Mouse (Mus musculus): ENCODE measurements around the gene Vmn1r84. TPM values are rescaled to one million over a fixed set of nuclear protein-coding genes. Genes with fewer than 3 reads are reported as not detected.

The Vmn1r84 gene
- not detected for polyA plus RNA-seq (2012; fragmentation: generic; extraction: Trizol)

GRCm38 (mm10) chr7:12369173-12369572, at the start of gene Vmn1r84:
Gene Vmn1r84, minus strand, starts transcription at chr7:12369273.

GRCm38 (mm10) chr7:12329381-12329780, 39.7 kb downstream of the Vmn1r84 start, which contains the start of gene Vmn1r83:
Gene Vmn1r83, minus strand, starts transcription at chr7:12329481.

Other genes starting within 250 kb of the Vmn1r84 start
- gene Vmn1r78, start 219.0 kb downstream of the Vmn1r84 start, polyA plus RNA-seq (2012; fragmentation: generic; extraction: Trizol): not detected
- gene Vmn1r79, start 198.0 kb downstream of the Vmn1r84 start, polyA plus RNA-seq (2012; fragmentation: generic; extraction: Trizol): not detected
- not detected for gene Vmn1r80, start 180.0 kb downstream of the Vmn1r84 start, polyA plus RNA-seq (2012; fragmentation: generic; extraction: Trizol)
- not detected for gene Vmn1r81, start 101.0 kb downstream of the Vmn1r84 start, polyA plus RNA-seq (2012; fragmentation: generic; extraction: Trizol)
- gene Vmn1r82, start 68.8 kb downstream of the Vmn1r84 start, polyA plus RNA-seq (2012; fragmentation: generic; extraction: Trizol): not detected
- not detected for gene Vmn1r83, start 39.8 kb downstream of the Vmn1r84 start, polyA plus RNA-seq (2012; fragmentation: generic; extraction: Trizol)
- gene Zfp551, start 53.5 kb upstream of the Vmn1r84 start, polyA plus RNA-seq (2012; fragmentation: generic; extraction: Trizol): under 1 TPM; 0.01 to 0.77 TPM
- gene Zfp606, start 109.0 kb upstream of the Vmn1r84 start, polyA plus RNA-seq (2012; fragmentation: generic; extraction: Trizol): 1 to 10 TPM in 1 of 2 experiments, under 1 TPM in 1; 0.18 to 2.0 TPM
- not detected for gene 2900092C05Rik, start 143.2 kb upstream of the Vmn1r84 start, polyA plus RNA-seq (2012; fragmentation: generic; extraction: Trizol)
- not detected for gene Vmn2r53, start 239.5 kb upstream of the Vmn1r84 start, polyA plus RNA-seq (2012; fragmentation: generic; extraction: Trizol)

All from C3H10T1/2 (cell line).